Mouse (Mus musculus) adrenal gland, postnatal 14 days (tissue): Measurements from ENCODE around the gene Asb1. TPM values are rescaled to one million over a fixed set of nuclear protein-coding genes. Genes with fewer than 3 reads are reported as not detected.
A peak's percentile ranks its signal among the peaks of the same experiment; 100 is the strongest.

Experiments used
- DNase-seq: peaks from one replicate; pipeline ENCODE4 v3.0.0; 2021; ENCODE audit warnings: mixed read lengths
- total RNA-seq: library from RNA; stranded (reverse); gene quantifications from 2 replicates; pipeline ENCODE4 v1.2.3, GENCODE M21; 2021

Asb1 gene
- total RNA-seq, 1 experiment from 2014 or later, result 20.6 TPM

- DNase-seq, result no peak
Observed at GRCm38 (mm10) chr1:91543974-91544373, 3.6 kb downstream of the Asb1 start.

GRCm38 (mm10) chr1:91545226-91545625 lies 4.9 kb downstream of the Asb1 start:
- DNase-seq, result no peak

DNA sequence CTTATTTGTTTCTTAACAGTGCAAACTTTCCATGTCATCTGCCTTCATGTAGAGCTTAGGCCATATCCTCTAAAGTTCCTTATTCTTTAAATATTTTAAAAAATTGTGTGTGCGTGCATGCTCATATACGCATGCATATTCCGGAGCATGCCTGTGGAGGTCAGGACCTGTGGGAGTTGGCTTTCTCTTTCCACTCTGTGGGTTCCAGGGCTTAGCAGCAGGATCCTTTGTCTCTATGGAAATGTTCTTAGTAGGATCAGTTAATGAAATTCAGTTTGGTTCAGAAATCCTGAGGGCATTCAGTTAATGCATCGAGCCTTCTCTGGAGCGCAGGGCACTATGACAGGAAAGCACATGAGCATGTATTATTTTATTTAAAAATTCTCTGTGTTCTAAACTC lies 7.2 kb downstream of the Asb1 start:
- no peak for DNase-seq

GRCm38 (mm10) chr1:91549073-91549472 lies 8.7 kb downstream of the Asb1 start:
- DNase-seq, result no peak

GRCm38 (mm10) chr1:91557099-91557498 lies 16.8 kb downstream of the Asb1 start:
- DNase-seq, result no peak

DNA sequence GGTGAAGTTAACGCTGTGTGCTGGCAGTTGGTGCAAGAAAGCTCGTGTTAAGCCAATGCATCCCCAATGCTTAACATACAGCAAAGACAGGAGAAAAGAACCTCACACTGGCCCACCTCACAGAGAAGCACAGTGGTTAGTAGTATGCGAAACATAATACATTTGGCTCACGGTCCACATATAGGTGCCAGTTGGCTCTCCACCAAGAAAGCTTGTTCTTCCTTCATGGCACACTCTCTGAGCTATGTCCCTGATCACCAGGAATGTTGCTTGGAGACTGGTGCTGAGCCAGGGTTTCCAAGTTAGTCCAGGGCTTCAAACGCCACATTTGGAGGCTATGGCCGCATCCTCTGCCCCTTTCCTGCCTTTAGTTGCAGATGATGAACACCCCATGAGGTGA lies 20.9 kb downstream of the Asb1 start:
- no peak for DNase-seq

- DNase-seq, result no peak
Observed at GRCm38 (mm10) chr1:91562977-91563590, 22.7 kb downstream of the Asb1 start.

DNA sequence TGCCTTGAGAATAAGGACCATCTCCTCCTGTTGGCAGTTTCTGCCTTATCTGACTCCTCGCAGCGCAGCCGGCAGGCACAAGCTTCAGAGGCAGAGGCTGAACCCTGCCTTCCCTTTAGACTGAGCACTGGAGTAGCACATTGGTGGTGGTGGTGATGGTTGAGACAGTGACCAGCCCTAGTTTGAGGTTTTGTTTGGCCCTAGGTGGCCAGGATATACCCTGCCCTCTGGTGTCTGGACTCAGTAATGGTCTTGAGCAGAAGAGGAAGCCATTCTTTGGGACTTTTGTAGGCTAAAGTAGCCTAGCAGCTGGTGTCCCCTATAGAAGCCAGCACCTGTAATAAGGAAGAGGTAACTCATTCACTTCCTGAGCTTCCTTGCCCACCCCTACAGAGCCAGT lies 23.7 kb downstream of the Asb1 start:
- DNase-seq, result peak; percentile 15

DNA sequence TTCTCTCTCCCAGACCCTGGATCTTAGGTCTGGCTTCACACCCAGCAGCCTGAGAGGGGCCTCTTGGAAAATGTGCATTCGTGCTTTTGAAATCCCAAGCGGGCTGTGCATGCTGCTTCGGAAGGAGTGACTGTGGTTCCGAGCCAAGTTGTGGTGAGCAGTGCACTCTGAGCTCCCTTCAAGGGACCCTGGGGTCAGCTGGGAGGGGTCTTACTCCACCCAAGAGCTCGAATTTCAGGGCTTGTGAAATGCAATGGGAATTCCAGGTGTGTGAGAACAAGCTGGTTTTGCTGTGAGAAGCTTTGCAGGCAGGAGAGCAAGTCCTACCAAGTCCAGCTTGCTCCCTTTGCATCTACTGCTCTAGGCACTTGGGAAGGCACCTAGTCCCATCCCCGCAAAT lies 24.3 kb downstream of the Asb1 start:
- peak; percentile 1 for DNase-seq

- no peak for DNase-seq
Observed at GRCm38 (mm10) chr1:91567269-91567668, 26.9 kb downstream of the Asb1 start.

DNA sequence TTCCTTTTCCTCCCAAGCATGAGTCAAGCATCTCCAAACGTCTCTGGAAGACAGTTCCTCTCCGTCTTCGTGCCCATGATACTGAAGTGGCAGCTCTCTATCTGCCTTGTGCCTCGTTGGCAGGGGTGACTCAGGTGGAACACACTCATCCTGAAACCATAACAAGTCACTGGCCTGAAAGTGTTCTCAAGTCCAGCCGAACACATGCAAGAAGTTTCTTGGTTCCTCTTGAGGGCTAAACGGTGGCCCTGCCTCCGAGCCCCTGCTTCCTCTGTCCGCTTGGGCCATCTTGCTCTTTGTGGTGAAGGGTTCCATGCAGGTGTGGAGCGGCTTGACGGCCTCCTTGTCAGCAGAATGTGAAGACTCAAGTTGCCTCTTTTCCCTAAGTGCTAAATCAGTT lies 32.1 kb downstream of the Asb1 start:
- no peak for DNase-seq

- DNase-seq, result peak; percentile 67
Observed at GRCm38 (mm10) chr1:91574208-91574607, 33.9 kb downstream of the Asb1 start.

DNA sequence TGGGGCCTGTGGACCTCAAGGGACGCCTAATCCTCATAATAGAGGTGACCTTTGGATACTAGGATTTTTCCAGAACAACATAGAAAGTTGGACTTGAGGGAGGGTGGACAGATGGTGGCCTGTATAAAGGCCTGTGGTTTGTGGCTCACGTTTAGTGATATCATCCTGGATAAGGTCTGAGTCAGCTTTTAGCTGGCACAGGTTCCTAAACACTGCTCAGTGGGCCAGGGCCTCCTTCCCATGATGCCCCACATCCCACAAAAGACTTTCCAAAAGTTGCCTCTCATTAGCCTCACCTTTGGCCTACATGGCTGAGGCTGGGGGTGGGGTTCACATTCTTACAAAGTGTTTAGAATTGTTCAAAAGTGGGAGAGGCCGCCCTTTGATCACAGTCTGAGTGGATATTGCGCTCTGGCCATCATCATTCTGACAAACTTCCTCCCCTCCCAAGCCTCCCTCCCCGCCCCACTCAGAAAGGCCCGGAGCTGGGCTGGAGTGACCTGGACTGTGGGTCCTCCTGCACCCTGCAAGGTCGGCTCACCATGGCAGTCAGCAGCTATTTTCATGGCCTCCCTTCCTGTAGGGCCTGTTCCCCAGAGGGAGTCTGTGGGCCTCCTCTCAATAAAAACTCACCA lies 37.7 kb downstream of the Asb1 start:
- DNase-seq, result no peak

GRCm38 (mm10) chr1:91580503-91580902 lies 40.2 kb downstream of the Asb1 start:
- DNase-seq, result no peak

GRCm38 (mm10) chr1:91581206-91581605 lies 40.9 kb downstream of the Asb1 start:
- no peak for DNase-seq

DNA sequence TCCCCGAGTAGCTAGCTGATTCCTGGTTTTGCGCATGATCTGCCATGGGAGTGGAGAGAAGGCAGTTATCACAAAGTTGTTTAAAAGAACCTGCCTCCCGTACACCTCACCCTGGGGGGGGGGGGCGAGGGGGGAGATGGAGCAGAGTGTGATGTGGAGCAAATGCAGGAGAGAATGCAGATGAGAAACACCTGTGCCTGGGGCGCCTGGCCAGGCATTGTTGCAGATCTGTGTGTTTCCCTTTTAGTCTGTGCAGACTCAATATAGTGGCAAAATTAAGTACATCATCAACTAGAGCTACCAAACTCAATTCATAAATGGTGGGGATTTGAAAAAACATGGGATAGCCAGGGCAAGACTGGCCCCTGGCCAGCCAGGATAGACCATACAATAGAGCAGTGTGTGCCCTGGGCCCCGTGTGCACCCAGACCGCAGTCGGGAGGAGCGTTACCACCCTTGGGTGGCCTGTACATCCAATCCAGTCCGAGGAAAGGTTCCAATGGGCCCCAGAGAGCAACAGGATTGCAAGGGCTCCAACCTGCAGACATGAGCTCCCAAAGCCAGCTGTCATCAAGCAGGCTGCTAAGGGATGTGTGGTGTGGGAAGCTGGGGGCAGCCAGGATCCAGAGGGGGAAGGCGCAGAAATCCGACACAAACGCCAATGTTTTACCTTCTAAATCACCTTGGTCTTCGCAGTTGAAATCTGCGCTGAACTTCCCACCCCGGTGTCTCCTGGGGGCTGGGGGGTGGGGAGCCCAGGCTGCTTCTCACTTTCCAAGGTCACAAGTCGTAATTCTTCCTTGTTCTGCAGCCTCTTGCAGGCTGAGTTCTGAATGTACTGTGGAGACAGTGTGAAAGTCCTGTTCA lies 44.9 kb downstream of the Asb1 start:
- DNase-seq, result no peak

- no peak for DNase-seq
Observed at GRCm38 (mm10) chr1:91589738-91590137, 49.4 kb downstream of the Asb1 start.

DNA sequence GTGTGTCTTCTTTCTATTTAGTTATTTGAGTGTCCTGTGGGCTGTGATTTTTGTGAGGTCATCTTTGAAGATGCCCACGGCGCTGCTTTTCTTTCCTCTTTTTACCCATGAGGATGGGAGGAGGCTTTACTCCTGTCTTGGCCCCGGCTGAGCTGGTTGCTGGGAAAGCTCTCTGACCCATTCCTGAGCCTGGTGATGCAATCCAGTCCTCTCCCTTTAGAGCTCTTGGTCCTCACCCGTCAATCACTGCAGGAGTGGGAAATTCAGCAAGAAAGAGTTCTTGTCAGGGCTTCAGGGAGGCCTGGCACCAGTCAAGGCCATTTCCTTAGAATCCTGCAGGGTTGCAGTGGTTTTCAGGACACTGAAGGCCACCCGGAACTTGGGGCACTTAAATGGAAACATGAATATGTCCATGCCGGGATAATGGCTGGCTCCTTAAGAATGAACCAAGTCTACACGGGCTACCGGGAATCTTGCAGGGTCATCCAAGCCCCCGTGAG lies 55.2 kb downstream of the Asb1 start:
- DNase-seq, result peak; percentile 55

GRCm38 (mm10) chr1:91597611-91598010 lies 57.3 kb downstream of the Asb1 start:
- no peak for DNase-seq

- DNase-seq, result peak; percentile 88
Observed at GRCm38 (mm10) chr1:91600671-91601361, 60.5 kb downstream of the Asb1 start.

- no peak for DNase-seq
Observed at GRCm38 (mm10) chr1:91601362-91602096, 61.2 kb downstream of the Asb1 start.

DNA sequence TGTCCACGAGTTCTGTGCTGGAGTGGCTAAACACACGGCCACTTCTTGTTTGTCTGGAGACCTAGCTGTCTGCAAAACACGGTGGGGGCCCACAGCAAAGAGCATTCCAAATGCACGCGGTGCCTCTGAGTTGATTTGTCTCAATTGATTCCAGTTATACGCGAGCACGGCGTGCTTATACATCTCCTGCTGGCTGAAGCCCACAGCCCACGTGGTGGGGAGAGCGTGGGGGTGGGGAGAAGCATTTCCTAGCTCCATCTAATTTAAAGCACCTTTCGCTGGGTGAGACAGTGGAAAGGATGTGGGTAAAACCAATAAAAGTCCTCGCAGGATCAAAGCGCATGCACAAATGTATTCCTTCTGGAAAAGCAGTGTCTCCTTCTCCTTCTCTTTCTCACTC lies 65.3 kb downstream of the Asb1 start:
- no peak for DNase-seq
